Mouse (Mus musculus): ENCODE measurements at regions not wholly inside any gene's neighbourhood (a gene's known extent, or its start where the extent isn't known, plus 50 kb on each side); places are given as distances from the start of the nearest gene placed in this dataset.
A peak's percentile ranks its signal among the peaks of the same experiment; 100 is the strongest.

DNA sequence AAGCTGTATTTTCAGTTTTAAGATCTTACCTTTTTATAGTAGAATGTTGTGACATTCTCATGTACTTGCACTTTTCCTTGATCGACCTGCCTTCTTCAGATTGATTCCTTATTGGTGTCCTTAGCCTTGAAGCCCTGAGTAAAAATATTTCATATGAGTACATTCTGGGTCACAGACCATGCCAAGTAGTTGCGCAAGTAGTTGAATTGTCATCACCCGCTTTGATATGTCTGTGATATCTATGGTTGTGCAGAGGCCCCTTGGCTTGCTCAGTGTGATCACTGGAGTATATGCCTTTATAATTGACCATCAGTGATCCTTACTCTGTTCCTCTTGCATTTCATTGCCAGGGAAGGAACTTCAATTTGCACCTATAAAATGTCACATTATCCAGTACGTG is 131.1 kb upstream of the Reg3g start:
- peak; percentile 72 for DNase-seq

DNA sequence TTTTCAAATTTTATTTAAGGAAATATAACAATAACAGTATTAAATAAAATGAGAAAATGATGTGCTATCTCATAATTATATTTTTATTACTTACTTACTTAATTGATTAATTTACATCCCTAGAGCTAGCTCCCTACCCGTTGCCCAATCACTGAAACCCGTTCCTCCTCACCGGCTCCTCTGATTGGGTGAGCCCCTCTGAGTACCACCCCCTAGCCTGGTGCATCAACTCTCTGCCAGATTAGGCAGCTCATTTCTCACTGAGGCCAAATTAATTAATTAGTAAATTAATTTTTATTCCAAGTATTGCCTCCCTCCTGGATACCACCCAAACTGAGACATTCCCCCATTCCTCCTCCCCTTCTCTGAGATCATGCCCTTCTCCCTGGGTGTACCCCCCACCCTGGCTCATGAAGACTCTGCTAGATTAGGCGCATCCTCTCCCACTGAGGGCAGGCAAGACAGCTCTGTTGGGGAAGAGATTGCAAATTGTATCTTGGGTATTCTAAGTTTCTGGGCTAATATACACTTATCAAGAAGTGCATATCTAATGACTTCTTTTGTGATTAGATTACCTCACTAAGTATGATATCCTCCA is 101.4 kb upstream of the Reg3g start:
- DNase-seq: no peak

- no peak for DNase-seq
These were observed 84.5 kb upstream of the Reg3g start for GRCm38 (mm10) chr6:78553008-78553698.

DNA sequence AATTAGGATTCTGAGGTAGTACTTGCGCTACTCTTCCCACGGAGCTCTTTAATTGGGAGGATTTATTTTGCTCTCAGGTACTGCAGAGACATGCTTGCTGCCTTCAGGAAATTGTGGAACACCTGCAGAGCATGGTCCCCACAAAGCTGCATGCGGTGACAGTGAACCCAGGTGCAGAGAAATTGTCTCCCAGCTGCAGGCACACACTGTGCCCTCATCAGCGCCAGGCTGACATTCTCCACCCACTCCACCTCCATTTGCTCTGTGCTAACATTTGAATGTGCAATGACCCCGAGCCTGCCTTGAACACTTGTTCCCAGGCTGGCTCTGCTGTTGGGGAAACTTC is 83.7 kb upstream of the Reg3g start:
- no peak for DNase-seq

DNA sequence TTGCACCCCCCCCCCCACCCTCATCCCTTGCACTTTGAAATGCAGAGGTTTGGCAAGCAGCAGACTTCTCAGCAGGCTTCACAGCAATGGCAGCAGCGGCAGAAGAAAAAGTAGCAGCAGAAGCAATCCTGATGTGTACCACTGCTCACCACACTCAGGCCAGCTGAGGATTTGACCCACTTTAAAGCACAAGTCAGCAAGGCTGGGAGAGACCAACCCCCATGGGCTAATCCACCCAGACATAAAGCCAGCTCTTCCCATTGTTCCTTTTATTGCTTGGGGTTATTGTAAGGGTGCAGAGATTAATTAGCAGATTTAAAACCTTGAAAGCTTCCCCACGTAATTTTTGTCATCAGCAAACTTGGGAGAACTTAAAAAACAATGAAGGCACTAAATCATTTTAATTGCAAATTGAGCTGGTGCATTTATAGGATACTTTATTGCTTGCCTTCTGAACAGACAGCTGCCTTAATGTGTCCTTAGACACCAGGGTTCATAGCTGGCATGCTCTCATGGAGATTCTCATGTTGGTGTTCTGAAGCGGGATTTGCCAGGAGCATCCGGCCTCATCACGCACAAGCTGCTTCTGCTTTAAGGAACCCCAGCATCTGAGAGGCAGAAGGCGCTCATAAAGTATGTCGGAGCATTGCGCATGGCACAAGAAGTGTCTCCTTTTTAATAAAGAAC is 83.1 kb upstream of the Reg3g start:
- no peak for DNase-seq

- no peak for DNase-seq
These were observed 79.8 kb upstream of the Reg3g start for GRCm38 (mm10) chr6:78548476-78548875.

DNA sequence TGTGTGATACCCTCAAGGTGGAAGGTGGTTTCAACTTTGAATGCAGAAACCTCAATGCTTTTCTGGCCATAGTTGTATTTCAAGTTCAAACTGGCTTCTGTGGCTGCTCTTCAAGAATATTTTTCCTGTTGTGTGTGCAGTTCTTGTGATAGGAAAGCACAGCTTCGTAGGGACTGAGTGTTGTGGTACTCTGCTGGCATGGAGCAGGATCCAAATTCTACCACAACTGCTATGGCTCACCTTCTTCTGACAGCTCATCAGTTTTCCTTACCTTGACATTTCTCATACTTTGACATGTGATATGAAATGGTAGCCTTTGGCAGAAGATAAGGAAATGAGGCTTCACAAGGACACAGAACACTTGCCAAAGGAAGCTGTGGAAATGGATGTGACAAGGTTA is 79.0 kb upstream of the Reg3g start:
- DNase-seq: peak; percentile 53

DNA sequence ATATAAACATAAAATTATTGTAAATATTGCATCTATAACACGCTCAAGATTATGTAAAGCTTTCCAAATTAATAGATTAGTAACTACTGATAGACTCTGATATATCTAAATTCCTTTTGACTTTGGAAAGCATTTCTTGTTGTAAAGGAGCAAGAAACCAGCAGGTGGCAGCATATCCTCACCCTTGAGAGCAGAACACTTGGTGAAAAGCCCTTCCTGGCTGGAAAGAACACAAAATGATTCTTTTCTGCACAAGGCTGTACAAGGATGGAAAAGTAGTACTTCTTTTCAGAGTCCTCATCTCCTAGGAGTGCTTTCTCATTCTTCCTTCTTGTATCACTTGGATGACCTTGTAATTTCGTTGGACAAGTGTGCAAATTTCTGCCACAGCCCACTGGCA is 75.6 kb upstream of the Reg3g start:
- peak; percentile 65 for DNase-seq

GRCm38 (mm10) chr6:78537476-78537875 is 68.8 kb upstream of the Reg3g start:
- no peak for DNase-seq

DNA sequence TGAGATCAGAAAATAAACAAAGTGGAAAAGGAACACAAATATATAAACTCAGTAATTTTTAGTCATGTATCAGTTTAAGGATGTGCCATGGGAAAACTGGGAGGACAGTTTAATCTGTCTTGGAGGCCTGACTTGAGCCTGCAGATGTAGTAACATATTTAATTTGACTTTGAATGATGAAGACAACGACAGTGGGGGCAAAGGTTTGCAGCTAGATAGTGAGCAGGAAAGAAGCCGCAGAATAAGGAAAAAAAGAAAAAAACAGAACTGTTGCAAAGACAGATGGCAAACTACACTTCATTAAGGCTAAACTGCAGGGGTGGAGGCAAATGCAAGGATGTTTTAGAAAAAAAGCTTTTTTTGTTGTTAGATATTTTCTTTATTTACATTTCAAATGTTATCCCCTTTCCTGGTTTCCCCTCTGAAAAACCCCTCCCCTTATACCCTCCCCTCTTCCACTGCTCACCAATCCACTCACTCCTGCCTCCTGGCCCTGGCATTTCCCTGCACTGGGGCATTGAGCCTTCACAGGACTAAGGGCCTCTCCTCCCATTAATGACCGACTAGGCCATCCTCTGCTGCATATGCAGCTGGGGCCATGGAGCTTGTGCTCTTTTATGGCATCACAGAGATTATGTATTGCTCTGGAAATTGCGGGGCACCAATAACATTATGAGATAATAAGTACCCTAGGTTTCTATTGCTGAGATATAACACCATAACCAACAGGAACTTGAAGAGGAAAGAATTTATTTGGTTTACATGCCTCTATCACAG is 58.5 kb upstream of the Reg3g start:
- no peak for DNase-seq
